Mouse (Mus musculus) mammary gland, adult 2 months (tissue): Measurements from ENCODE around the gene Defb20. TPM values are rescaled to one million over a fixed set of nuclear protein-coding genes. Genes with fewer than 3 reads are reported as not detected.

ENCODE experiments used
- polyA plus RNA-seq: library from polyadenylated mRNA; depleted of rRNA; stranded (reverse); fragments of >200 nt; gene quantifications from 2 replicates; pipeline ENCODE4 v1.2.3, GENCODE M21; 2012; ENCODE audit warnings: low replicate concordance; rRNA removed

Gene Defb20
- polyA plus RNA-seq = not detected in 2 replicates

DNA sequence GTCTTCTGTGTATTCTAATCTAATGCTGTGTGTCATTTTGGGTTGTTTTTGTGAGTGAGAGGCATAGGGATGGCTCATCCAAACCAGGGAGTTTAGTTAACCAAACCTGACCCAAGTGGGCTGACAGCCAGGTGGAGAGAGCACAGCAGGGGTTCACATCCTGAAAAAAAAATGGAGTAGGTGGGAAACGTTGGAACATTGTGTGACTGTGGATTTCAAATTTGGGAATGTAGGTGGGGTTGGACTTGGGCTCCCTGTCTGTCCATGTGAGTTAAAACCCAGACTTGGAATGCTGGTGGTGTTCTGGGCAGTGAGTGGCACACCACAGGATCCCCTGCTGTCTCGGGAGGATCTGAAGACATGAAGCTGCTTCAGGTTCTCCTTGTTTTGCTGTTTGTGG lies at the start of gene Defb20:
Defb20 (plus strand) TSS at position 301 of the 400 bp plus-strand sequence.

DNA sequence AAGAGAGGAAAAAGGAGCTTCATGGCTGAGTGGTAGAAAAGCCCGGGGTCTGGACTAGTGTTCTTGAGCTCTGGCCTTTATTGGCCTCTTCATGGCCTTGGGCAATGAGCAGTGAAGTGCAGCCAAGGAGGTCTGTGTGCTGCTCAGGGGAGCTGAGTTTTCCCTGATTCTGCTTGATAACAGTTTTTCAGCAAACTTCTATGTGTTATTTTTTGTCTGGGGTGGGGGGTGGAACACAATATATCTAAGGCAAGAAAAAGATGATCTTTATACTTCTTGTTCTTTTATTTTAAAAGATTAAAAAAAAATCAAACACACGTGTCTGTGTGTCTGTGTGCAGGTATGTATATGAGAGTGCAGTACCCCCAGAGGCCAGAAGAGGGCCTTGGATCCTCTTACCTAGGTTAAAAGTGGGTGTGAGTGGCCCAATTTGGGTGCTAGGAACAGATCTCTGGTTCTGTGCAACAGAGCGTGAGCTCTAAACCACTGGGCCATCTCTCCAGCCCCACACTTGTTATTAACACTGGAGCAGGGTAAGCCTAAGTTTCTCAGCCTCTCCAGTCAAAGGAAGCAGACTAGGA lies 12.2 kb upstream of the Defb20 start, which contains the start of gene Defb23:
Defb23 (minus strand) TSS at position 51 of the 581 bp plus-strand sequence.

DNA sequence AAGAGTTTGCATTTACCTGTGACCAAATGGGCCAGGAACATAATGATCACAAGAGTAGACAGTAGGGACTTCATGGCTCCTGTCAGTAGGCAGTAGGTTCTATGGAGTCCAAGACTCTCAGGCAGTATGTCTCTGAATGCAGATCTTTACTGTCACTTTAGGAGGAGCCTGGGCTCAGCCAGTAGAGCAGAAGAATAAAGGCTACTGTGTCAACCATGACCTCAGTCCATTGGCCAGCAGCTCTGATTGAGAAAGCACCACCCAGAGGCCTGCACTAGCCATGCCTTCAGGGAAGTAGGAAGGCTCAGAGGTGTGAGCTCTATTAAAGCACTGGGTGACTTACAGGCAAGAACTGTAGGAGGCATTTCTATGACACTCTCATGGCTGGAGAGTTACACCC lies 13.2 kb downstream of the Defb20 start, which contains the start of gene Defb22:
Defb22 (minus strand) TSS at position 101 of the 400 bp plus-strand sequence.

DNA sequence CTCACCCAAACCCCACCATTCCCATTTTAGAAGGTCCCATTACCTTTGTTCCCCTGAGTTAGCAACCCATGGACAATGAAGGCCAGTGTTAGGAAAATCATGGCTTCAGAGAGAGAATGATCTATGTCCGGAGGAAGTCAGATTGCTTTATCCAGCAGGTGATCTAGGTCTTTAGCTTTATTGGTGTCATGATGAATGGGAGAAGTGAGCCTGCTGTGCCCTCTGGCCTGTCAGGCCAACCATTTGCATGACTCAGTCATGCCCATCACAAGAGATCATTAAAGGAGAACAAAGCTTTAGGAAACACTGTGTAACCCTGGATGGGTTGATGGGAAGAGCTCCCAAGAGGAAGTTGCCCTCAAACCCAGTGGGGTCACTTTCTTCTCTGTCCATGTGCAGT lies 34.7 kb downstream of the Defb20 start, which contains the start of gene Defb26:
Defb26 (minus strand) TSS at position 101 of the 400 bp plus-strand sequence.

DNA sequence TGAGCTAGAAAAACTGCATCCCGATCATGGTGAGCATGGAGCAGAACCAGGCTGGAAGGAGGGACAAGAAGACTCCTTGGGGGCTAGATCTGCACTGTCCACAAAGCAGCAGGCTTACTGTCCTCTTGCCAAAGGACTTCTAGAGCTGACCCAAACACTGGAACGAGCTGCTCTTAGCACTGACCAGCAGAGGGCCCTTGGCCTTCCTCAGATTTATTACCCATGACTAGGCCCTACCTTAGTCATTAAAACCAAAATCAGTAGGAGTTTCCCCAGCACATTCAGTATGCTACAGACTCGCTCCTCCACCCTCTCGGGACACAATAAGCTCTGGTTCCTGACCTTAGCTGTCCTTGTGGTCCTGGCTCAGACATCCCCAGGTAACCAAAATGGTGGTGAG lies 41.1 kb downstream of the Defb20 start, which contains the start of gene Defb28:
Defb28 (plus strand) TSS at position 275 of the 400 bp plus-strand sequence.

Other genes with a start within 250 kb of the Defb20 start
- 68.4 and 104 TPM in 2 replicates for gene Tbc1d20, start 183.2 kb upstream of the Defb20 start, polyA plus RNA-seq
- gene Rbck1, start 144.4 kb upstream of the Defb20 start, polyA plus RNA-seq = 294 and 352 TPM in 2 replicates
- 5.7 and 10.4 TPM in 2 replicates for gene Trib3, start 133.0 kb upstream of the Defb20 start, polyA plus RNA-seq
- not detected in 2 replicates for gene Nrsn2, start 100.4 kb upstream of the Defb20 start, polyA plus RNA-seq
- 5.9 and 9.2 TPM in 2 replicates for gene Sox12, start 79.0 kb upstream of the Defb20 start, polyA plus RNA-seq
- gene Zcchc3, start 62.0 kb upstream of the Defb20 start, polyA plus RNA-seq = 2.1 and 2.6 TPM in 2 replicates
- 0.08 and 0.17 TPM in 2 replicates for gene 6820408C15Rik, start 61.5 kb upstream of the Defb20 start, polyA plus RNA-seq
- not detected in 2 replicates for gene Defb23, start 12.4 kb upstream of the Defb20 start, polyA plus RNA-seq
- not detected in 2 replicates for gene Defb22, start 13.1 kb downstream of the Defb20 start, polyA plus RNA-seq
- gene Defb26, start 34.6 kb downstream of the Defb20 start, polyA plus RNA-seq = not detected in 2 replicates
- gene Defb28, start 41.2 kb downstream of the Defb20 start, polyA plus RNA-seq = not detected in 2 replicates
- not detected in 2 replicates for gene Defb29, start 63.0 kb downstream of the Defb20 start, polyA plus RNA-seq
- gene Gm17416, start 92.3 kb downstream of the Defb20 start, polyA plus RNA-seq = not detected in 2 replicates
- not detected in 2 replicates for gene Defb21, start 95.7 kb downstream of the Defb20 start, polyA plus RNA-seq
- gene Defb19, start 103.2 kb downstream of the Defb20 start, polyA plus RNA-seq = not detected in 2 replicates
- not detected in 2 replicates for gene Defb45, start 122.3 kb downstream of the Defb20 start, polyA plus RNA-seq
- not detected in 2 replicates for gene Defb36, start 127.3 kb downstream of the Defb20 start, polyA plus RNA-seq
- gene Defb25, start 146.0 kb downstream of the Defb20 start, polyA plus RNA-seq = 1.1 TPM in 1 of 2 replicates, not detected in the other
- 9.5 and 17.9 TPM in 2 replicates for gene Rem1, start 149.9 kb downstream of the Defb20 start, polyA plus RNA-seq
- gene H13, start 192.4 kb downstream of the Defb20 start, polyA plus RNA-seq = 151 and 249 TPM in 2 replicates
- 3.1 and 7.1 TPM in 2 replicates for gene Mcts2, start 210.0 kb downstream of the Defb20 start, polyA plus RNA-seq